Mouse (Mus musculus): ENCODE measurements around the gene Gm10112. TPM values are rescaled to one million over a fixed set of nuclear protein-coding genes. Genes with fewer than 3 reads are reported as not detected.

The Gm10112 gene
- not detected for polyA plus RNA-seq (2014; fragmentation: Illumina TruSeq; extraction: RNeasy Lipid Tissue Mini Kit (QIAGEN cat#74804); ENCODE audit: low read depth, low replicate concordance)

GRCm38 (mm10) chrX:111168040-111168439, at the start of gene Gm10112:
Gene Gm10112, plus strand, starts transcription at chrX:111168340.

Other genes with a start within 250 kb of the Gm10112 start
- gene Cylc1, start 57.9 kb upstream of the Gm10112 start, polyA plus RNA-seq (2014; fragmentation: Illumina TruSeq; extraction: RNeasy Lipid Tissue Mini Kit (QIAGEN cat#74804); ENCODE audit: low read depth, low replicate concordance), result not detected